In genomic region chr11:120404814-120405213, GRCm38 (mm10) we compare ENCODE assay signal across 20 mouse cellular contexts. TPM values are rescaled to one million over a fixed set of nuclear protein-coding genes. Genes with fewer than 3 reads are reported as not detected.
"Had no signal": no experiment of that assay in that cellular context is flagged by ENCODE, and none has a peak within 500 bp of the region (broad histone marks: within the 10 kb centered on the region; RNA-seq: fewer than 3 reads in every experiment).

No protein-coding gene starts in this region.

- H3K4me1 ChIP-seq: limb, embryonic 12.5 days; midbrain, embryonic 15.5 days; neural tube, embryonic 13.5 days; stomach, embryonic 15.5 days had no signal

- H3K4me3 ChIP-seq: layer of hippocampus, adult 2 months; limb, embryonic 12.5 days; megakaryocyte, embryonic 14.5 days; midbrain, embryonic 15.5 days; neural tube, embryonic 13.5 days; stomach, embryonic 15.5 days had no signal

- DNase-seq: kidney, postnatal 10 days; kidney, postnatal 4 days; liver; lung, adult 2 months; lung, postnatal 36 days; retina, postnatal 1 day; thymus, postnatal 36 days had no signal

- ATAC-seq: lung, postnatal 0 days; midbrain, embryonic 15.5 days had no signal

- H3K9me3 ChIP-seq: limb, embryonic 12.5 days; megakaryocyte, embryonic 14.5 days; midbrain, embryonic 15.5 days; neural tube, embryonic 13.5 days; stomach, embryonic 15.5 days had no signal

- H3K27me3 ChIP-seq: limb, embryonic 12.5 days; megakaryocyte, embryonic 14.5 days; midbrain, embryonic 15.5 days; neural tube, embryonic 13.5 days; stomach, embryonic 15.5 days had no signal

RNA-seq across cellular contexts. Expression of gene Tspan10, which starts 37.6 kb away (rescaled TPM):
- polyA plus RNA-seq: kidney, embryonic 14.5 days; limb, embryonic 12.5 days; liver, embryonic 14.5 days; lung, postnatal 0 days; midbrain, embryonic 11.5 days; midbrain, embryonic 15.5 days; neural tube, embryonic 13.5 days; stomach, embryonic 15.5 days had no signal

RNA-seq across cellular contexts. Expression of gene Fscn2, which starts 43.5 kb away (rescaled TPM):
- total RNA-seq: layer of hippocampus, postnatal 10 days had no signal
- polyA plus RNA-seq: liver, embryonic 14.5 days; spleen, adult 2 months had no signal

RNA-seq across cellular contexts. Expression of gene Pde6g, which starts 48.5 kb away (rescaled TPM):
- polyA plus RNA-seq: limb, embryonic 12.5 days; lung, postnatal 0 days; thymus, postnatal 0 days had no signal
